Mouse (Mus musculus) spleen, postnatal 14 days (tissue): ENCODE results near the gene Btg3.
"Not testable (repeated sequence)": the region's sequence is repeated elsewhere in the genome, so short reads cannot be mapped to it uniquely, and the experiment has no call there.

ENCODE experiments used
- DNase-seq, 2 experiments: peaks; one replicate each; pipeline ENCODE4 v3.0.0; 2021 to 2022; ENCODE audit warnings: low spot score in 2 of 2

Gene Btg3

DNA sequence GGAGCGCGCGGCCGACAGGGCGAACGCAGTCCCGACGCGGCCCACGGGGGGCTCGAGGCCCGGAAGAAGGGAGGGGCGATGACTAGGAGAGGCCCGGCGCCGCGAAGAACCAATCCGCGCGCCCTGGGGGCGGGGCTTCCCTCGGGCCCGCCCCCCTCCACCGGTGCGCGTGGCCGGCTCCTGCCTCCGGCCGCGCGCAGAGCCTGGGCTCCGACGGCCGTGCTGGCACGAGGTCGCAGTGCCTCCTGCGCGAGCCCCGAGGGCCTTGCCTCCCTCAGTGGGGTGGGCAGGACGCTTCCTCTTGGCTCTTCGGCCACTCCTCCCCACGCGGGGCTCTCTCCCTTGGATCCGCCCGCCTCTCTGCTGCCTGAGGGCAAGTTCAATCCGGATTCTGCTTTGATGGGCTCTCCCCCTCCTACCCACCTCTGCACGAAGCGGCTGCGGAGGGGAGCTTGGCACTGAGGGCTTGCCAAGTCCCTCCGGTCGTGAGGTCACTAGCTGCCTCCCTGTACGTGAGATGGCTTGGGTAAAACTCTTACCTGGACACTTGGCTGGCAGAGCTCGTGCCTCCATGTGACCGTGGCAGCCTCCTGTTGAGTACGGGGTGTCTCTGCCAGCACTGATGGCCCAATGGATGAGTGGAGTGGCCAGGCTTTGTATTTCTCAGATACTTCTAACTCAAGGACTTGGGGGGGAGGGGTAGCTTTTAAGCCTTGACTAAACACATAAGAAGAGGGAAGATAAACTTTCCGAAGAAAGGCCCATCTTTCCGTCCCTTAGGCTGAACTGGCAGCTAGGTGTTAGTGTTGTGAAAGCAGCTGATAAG lies at the start of gene Btg3:
Gene Btg3, minus strand, starts transcription at position 448 of the 826 bp plus-strand sequence.
- peak; percentile 75 to 82 for DNase-seq

DNA sequence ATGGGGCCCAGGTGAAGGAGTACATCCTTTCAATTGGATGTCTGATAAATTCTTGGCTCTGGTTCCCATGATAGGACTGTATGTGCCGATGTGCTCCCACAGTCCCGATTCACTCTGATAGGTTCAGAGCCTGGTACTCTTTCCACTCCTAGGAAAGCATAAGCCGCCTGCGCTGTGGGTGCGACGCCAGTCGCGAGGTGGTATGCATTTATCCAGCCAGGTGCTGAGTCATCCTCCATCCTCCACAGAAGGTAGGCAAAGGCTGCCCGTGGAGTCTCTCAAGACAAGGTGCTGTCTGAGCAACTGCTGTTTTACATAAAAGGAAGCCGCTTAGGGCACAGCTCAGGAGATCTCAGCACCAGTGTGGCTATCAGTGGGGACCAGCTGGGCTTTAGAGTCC lies 40.7 kb upstream of the Btg3 start:
- DNase-seq: no peak

DNA sequence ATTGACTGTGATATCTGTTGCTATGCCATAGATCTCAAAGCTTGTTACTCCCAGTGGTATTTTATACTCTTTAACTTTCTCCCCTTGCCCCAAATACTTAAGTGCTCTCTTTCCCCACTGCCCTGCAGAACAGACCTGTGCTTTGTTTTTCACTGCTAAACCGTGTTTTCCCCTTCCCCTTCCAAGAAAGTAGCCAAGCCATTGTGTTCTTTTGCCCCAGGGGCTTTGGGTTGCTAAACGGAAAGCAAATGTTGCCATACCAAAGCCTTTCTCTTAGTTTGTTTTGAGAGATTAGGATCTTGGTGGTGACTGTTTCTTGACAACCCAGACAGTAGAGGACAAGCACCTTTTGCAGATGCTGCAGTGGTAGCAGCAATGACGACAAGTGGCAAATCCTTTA lies 39.5 kb upstream of the Btg3 start:
- DNase-seq: no peak

DNA sequence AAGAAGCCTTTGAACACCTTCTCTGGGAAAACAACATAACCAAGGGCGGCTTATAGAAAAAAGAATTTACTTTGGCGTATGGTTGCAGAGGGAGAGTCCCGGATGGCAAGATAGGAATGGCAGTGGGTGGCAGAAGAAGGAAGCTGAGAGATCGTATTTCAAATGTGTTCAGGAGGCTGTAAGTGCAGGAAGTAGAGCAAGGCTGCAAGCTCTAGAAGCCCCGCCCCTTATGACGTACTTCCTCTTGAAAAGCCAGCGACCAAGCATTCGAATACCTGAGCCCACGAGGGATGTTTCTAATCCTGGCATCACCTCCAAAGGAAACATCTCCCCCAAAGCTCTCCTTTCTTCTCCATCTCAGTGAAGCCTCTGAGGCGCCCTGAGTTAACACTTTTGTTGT lies 33.0 kb upstream of the Btg3 start:
- no peak for DNase-seq

DNA sequence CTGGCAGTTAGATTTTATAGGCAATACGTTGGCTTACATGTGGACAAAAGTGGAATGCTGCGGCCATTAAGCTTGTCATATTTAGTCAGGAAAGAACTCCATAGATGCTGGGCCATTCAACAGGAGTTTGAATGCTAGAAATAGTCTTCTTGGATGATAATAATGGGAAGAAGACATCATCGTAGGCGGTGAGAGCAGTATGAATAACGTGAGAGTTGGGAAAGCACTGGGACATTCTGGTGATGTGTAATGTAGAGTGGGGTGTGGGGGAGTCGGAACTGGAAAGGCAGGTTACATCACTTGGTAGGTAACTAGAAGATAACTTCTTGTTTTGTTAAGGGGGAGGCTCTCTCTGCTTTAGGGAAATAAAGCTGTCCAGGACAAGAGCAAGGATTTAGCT lies 30.9 kb upstream of the Btg3 start:
- no peak for DNase-seq

DNA sequence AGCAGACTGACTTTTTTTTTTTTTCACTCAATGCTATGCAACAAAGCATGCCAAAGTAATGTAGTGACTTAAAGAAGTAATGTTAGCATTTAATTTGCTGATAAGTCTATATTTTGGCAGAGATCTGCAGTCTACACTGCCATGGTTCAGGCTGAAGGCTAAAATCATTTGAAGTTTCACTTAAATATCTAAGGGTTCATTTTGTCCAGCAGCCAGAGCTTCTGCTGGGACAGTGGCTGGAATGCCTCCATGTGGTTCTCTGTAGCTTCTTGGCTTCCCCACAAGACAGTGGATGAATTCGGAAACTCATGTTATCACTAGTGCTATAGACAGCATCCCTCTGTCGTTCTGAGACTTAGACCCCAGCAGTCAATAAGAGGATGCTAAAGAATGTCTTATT lies 29.7 kb upstream of the Btg3 start:
- DNase-seq: no peak

DNA sequence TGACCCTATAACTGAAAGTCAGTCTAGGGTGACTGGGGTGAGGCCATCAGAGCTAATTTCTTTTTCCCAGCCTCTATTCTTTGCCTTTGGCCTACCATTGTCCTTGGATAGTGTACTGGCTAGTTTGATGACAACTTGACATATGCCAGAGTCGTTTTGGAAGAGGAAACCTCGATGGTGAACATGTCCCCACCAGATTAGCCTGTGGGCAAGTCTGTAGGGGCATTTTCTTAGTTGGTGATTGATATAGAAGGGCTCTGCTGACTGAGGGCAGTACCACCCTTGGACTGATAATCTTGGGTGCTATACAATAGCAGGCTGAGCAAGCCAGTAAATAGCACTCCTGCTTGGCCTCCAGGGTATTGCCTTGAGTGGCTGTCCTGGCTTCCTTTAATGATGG lies 25.3 kb upstream of the Btg3 start:
- DNase-seq: no peak

DNA sequence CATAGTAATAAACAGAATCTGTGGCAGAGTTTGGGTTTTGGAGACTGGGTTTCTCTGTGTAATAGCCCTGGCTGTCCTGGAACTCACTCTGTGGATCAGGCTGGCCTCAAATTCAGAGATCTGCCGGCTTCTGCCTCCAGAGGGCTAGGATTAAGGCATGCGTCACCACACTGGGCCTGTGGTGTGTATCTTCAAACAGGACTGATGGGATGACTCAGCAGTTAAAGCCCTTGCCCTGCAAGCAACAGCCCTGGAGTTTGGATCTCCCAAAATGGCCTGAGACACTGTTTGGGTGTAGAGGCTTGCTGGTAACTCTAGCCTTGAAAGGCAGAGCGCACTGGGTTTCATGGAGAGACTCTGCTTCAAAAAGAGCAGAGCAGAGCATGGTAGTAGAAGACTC lies 22.4 kb upstream of the Btg3 start:
- no peak for DNase-seq

DNA sequence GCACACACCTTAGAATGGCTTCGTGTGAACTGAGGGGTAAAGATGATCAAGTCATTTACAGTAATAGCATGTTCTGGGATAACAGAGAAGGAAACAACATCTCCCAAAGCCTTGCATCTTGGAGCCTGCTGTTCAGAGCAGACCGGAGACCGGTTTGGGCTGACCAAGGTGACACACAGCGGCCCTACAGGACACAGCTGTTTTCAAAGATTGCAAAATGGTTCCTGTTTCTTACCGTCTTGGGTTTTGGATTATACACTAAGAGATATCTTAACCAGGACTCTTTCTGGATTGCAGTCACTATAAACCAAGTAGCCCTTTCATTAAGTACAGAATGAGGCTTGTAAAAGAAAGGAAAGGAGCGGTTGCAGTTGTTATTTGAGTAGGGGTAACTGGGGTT lies 21.7 kb upstream of the Btg3 start:
- DNase-seq: no peak

DNA sequence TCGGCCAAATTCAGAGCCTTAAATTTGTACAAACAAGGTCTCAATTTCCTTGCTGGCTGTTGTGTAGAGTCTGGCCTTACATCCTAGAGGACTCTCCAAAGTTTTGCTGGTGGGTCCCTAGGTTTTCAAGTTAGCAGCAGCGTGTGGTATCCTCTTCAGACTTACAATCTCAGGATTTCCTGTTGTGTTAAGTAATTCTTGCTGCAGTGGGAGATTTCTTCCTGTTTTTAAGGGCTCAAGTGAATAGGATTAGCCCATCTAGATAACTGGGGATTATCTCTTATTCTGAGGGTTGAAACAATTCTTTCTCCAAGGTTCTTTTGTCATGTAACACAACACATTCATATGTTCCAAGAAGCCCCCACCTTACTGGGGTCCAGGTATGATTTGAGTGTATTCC lies 14.4 kb upstream of the Btg3 start:
- no peak for DNase-seq

DNA sequence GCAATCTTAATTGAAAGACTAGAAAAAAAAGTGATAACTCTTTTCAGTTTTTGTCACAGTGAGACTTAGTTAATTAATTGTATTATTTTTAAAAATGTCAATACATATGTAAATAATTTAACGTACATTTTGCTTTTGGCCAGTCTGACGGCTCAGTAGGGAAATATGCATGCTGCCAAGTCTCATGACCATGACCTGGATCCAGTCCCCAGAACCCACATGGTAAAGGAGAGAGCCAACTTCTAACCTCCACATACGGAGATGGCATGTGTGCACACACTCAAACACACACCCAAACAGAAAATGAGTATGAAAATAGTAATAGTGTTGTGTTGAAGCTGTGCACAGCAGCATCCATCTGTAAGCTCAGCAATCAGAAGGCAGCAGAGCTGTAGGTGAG lies 13.0 kb upstream of the Btg3 start:
- DNase-seq: no peak

DNA sequence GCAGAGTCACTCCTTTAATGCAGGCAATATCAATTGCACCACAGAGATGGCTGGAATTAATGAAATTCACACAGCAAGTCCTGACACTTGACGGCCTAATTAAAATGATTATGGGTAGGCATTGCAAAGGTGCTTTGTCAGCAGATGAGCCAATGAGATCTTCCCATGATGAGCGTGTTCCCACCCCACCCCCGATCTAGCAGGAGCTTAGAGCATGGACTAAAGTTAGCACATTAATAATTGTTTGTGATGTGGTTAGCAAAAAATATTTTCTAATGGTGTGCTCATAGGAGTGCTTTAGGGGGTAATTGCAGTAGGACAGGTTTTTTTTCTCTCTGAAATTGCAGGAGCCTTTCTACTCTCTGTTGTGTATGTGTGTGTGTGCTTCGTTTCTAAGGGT lies 12.1 kb upstream of the Btg3 start:
- DNase-seq: no peak

DNA sequence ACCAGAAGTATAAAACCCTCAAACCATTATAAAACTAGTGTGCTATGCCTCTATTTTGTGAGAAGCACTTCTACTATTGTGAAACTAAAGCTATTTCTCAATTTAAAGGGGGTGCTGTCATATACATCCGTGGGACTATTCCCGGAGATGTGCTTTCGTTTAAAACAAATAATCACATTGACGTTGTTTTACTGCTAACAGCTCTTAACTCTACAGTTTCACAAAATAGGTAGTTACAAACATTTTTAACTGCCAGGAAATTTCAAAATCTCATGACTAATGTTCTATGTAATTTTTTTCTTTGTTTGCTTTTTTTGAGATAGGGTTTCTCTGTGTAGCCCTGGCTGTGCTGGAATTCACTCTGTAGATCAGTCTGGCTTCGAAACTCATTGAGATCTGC lies 1.5 kb upstream of the Btg3 start:
- DNase-seq: no peak

DNA sequence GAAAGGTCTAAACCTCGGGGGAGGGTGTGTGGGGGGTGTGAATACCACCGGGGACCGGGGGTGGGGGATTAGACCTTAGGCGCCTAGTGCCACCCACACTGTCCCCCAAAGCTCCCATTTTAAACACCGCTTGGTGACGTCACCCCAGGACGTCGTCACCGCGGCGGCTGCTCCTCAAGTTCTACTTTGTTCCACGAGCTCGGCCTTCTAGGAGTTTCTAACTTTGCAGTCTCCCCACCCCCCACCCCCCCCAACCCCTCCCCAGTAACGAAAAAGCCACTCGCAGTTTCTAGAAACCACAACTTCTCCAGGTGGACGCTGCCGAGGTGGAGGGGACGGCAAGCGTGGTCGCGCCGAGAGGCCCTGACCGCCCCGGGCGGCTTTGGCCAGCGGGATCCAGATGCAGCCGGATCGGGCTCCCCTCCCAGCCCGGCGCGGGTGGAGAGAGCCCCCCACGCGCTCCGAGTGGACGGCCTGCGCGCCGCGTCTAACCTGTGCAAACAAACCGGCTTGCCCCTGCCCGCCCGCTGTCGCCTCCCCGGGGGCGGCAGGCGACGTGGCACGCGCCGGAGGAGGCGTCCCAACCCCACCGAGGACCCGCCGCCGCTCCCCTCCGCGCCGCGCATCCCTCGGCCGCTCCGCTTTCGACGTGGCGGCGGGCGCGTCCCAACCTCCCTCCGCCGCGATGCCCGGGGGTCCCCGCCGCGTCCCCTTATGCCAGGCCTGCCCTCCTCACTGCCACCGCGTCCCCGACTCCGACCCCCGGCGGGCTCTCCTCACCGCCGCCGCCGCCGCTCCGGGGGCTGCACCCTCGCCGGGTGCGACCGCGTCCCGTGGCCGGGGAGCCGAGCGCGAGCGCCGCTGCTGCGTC lies 936 bp downstream of the Btg3 start:
- DNase-seq: peak; percentile 17 to 47

DNA sequence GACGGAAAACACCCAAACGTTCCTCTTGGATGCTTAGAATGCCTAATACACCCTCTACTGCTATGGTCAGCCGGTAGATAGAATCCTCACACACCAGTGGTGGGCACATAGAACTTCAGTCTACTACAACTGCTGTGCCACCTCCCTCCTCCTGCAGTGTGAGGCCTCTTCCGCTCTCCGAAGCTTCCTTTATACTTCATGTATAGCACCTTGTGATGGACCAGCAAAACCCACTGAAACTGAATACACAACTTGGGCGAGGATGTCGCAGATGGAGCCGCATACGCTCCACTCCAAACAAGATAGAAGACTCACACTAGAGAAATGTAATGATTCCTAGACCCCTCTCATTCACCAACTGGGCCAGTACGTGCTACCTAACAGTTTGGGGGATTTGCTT lies 1.8 kb downstream of the Btg3 start:
- no peak for DNase-seq

DNA sequence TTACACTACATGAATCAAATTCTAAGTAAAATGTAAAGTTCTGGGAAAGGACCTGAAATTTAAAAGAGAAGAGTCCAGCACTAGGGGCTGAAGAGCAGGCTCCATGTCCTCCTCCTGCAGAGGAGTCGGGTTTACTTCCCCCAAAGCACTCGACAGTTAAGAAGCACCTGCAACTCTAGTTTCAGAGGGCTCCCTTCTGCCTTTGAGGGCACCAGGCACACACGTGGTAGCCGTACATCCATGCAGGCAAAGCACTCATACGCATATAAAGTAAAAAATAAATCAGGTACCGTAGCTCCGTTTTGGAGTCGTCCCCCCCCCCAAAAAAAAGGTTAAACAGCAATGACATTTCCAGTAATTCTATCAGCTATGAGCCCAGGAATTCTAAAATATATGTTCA lies 3.2 kb downstream of the Btg3 start:
- no peak for DNase-seq

DNA sequence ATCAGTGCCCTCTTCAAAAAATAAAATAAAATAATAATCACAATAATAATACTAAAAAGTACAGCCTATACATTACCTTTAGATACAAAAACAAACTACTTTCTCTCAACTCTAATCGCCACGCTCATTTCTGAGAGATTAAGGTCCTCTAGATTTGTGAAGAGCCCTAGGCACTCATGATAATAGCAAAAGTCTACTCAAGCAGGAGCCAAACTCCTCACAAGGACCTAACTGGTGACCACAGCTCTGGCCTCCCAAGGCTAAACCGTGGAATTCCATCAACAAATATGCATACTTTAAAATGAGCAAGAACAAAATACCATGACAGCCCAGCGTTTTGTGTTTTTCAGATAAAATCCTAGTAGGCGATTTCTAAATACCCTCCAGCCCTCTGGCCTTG lies 4.2 kb downstream of the Btg3 start:
- DNase-seq: no peak

DNA sequence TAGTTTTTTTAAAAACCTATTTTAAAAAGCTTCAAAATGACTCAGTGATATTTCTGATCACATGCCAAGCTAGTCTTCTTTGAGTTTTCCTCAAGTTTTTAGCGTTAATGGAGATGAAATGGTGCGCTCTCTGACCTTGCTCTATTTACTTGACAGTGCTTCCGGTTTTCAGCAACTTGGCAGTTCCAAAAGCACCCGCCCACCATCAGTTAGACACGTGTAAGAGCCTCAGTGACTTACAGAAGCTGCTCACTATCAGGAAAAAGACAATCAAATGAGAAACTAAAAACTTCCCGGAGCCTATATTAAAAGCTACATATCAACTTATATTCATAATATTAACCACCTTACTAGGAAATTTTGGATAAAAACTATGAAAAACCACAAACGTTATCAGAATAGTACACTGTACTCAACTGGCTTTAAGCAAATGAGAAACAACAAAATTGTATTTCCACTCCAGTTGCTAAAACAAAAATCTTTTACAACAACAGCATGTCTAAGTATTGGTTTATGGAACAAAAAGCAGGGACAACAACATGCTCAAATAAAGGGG lies 5.4 kb downstream of the Btg3 start:
- DNase-seq: no peak

DNA sequence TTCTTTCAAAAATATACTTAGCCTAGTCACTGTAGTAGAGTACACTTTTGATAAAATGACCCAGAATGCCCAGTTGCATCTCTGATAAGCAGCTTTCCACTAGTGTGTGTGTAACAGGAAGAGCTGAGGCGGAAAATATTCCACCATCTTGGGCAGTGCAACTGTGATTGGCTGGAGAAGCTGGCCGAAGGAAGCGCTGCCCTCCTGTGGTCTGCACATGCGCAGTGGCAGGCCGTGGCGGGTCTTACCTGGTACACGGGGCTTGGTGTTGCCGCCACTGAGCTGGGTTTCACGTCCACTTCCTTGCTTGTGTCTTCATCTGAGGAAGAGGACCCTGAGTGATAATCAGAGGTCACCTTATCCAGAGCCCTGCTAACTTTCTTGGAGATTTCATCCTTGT lies 12.4 kb downstream of the Btg3 start:
- DNase-seq: not testable (repeated sequence)

DNA sequence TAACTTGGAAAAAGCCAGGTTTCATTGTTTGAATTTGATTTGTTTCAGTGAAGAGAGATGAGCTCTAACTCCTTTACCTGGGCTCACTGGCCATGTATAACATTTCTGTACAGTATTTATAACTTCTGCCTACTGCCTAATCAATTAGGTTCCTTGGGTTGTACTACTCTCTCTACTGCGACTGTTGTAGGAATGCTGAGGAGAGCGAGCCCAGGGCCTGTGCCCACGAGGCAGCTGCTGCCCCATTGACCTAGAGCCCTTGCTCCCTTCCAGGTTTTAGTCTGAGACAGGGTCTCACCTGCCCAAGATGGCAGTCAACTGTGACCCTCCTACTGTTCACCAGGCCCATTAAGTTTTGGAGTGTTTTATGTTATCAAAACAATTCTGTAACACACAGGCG lies 15.5 kb downstream of the Btg3 start:
- no peak for DNase-seq

DNA sequence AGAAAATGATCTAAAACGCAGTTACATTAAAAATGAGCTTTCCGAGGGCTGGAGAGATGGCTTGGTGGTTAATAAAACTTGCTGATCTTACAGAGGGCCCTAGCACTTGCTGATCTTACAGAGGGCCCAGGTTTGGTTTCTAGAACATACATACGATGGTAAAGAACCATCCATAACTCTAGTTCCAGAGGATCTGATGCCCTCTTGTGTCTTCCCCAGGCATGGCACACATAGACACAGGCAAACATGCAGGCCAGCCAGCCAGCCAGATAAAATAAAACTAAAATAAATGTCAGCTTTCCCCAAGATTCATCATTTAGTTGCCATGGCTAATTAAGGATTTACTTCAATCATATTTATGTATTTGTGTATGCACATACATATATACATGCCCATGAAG lies 19.2 kb downstream of the Btg3 start:
- DNase-seq: no peak

DNA sequence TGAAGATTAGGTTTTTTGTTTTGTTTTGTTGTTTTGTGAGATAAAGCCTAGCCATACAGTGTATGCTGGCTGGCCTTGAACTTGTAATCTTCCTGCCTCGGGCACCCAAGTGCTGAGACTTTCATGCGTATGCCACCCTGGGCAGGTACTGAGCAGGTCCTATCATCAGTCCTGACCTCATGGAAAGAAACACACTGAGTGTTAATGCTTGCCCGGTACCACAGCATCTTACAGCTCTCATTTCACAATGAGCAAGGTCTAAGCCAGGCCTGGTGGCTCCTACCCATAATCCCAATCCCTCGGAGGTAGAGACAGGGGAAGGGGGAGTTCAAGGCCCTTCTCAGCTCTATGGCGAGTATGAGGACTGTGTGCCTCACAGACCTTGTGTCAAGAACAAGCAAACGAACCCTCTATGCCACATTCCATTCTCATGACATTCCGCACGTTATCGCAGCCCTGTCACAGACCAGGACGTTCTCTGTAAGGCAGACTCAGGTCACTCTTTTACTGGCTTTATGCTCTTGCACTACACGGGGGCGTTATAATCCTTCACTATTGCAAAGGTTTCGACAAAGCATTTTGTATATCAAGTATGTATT lies 29.6 kb downstream of the Btg3 start:
- no peak for DNase-seq
